Mouse (Mus musculus) myocyte (in vitro differentiated cells): ENCODE results near the gene Tor3a.

Experiments used
- E2F4 ChIP-seq: IDR thresholded peaks from one replicate; pipeline ENCODE4 v1.6.1; 2011; ENCODE audit warnings: mild to moderate bottlenecking, control low read depth, moderate library complexity; ENCODE audit not compliant: insufficient read depth
- MAX ChIP-seq: IDR thresholded peaks from one replicate; pipeline ENCODE4 v1.6.1; 2011; ENCODE audit warnings: low read depth, mild to moderate bottlenecking, control low read depth
- MYOD1 ChIP-seq, 3 experiments: IDR thresholded peaks; one replicate each; pipeline ENCODE4 v1.6.1; 2011; ENCODE audit warnings: control low read depth in 2 of 3, low read depth in 2 of 3, mild to moderate bottlenecking in 2 of 3, moderate library complexity in 1 of 3; ENCODE audit not compliant: insufficient read length in 2 of 3, control insufficient read depth in 1 of 3
- MYOG ChIP-seq, 3 experiments: IDR thresholded peaks; one replicate each; pipeline ENCODE4 v1.6.1; 2011; ENCODE audit warnings: control low read depth in 2 of 3, low read depth in 2 of 3, mild to moderate bottlenecking in 2 of 3; ENCODE audit not compliant: insufficient read length in 2 of 3, control insufficient read depth in 1 of 3, insufficient read depth in 1 of 3
- POLR2A ChIP-seq: IDR thresholded peaks from one replicate; pipeline ENCODE4 v1.6.1; 2011; ENCODE audit warnings: low read depth, mild to moderate bottlenecking, control low read depth, moderate library complexity; ENCODE audit not compliant: insufficient read length
- POLR2AphosphoS2 ChIP-seq: IDR thresholded peaks from one replicate; pipeline ENCODE4 v1.6.1; 2011; ENCODE audit warnings: low read depth, control low read depth; ENCODE audit not compliant: insufficient read length
- REST ChIP-seq: IDR thresholded peaks from one replicate; pipeline ENCODE4 v1.6.1; 2011; ENCODE audit warnings: mild to moderate bottlenecking, control low read depth, moderate library complexity; ENCODE audit not compliant: insufficient read depth, insufficient read length
- SRF ChIP-seq: IDR thresholded peaks from one replicate; pipeline ENCODE4 v1.6.1; 2011; ENCODE audit warnings: low read depth; ENCODE audit not compliant: control insufficient read depth, insufficient read length
- USF1 ChIP-seq: IDR thresholded peaks from one replicate; pipeline ENCODE4 v1.6.1; 2011; ENCODE audit warnings: low read depth, mild to moderate bottlenecking, control low read depth, moderate library complexity

- TF ChIP-seq POLR2A (no peak), USF1 (no peak), MYOG (IDR thresholded peaks at IDR 0.05; ENCODE audit: control insufficient read depth in 1 of 3, insufficient read depth in 1 of 3, insufficient read length in 2 of 3, low read depth in 2 of 3) (no peak), MAX (no peak), POLR2AphosphoS2 (no peak), E2F4 (no peak), REST (no peak), MYOD1 (IDR thresholded peaks at IDR 0.05; ENCODE audit: control insufficient read depth in 1 of 3, insufficient read length in 2 of 3, low read depth in 2 of 3) (no peak), SRF (no peak)
These were observed 28.2 kb downstream of the Tor3a start for GRCm38 (mm10) chr1:156645971-156646370.
